In genomic region chr2:60632791-60633190, GRCm38 (mm10) we compare ENCODE assay signal across 11 mouse cellular contexts.
"Had no signal": no experiment of that assay in that cellular context is flagged by ENCODE, and none has a peak within 500 bp of the region (broad histone marks: within the 10 kb centered on the region; RNA-seq: fewer than 3 reads in every experiment).

No protein-coding gene starts in this region.

- H3K9ac ChIP-seq: lung, embryonic 15.5 days; neural tube, embryonic 13.5 days had no signal

- H3K9me3 ChIP-seq: lung, embryonic 15.5 days; neural tube, embryonic 13.5 days had no signal

- DNase-seq: kidney, adult 8-10 months; kidney, postnatal 10 days; left cerebral cortex, postnatal 4 days; midbrain, embryonic 14.5 days; retina, postnatal 1 day; right cerebral cortex, postnatal 4 days; thymus, postnatal 36 days had no signal

- H3K27ac ChIP-seq: lung, embryonic 15.5 days; neural tube, embryonic 13.5 days had no signal

- H3K4me2 ChIP-seq: liver, embryonic 11.5 days; lung, embryonic 15.5 days; neural tube, embryonic 13.5 days had no signal

- ATAC-seq: intestine, postnatal 0 days had no signal

- H3K36me3 ChIP-seq: lung, embryonic 15.5 days; neural tube, embryonic 13.5 days had no signal

- H3K4me3 ChIP-seq: lung, embryonic 15.5 days; neural tube, embryonic 13.5 days had no signal

- H3K27me3 ChIP-seq: lung, embryonic 15.5 days; neural tube, embryonic 13.5 days had no signal
